Mouse (Mus musculus) left cerebral cortex, postnatal 25 days (tissue): ENCODE data around the gene Trit1. TPM values are rescaled to one million over a fixed set of nuclear protein-coding genes. Genes with fewer than 3 reads are reported as not detected.
"Not testable (repeated sequence)": the region's sequence is repeated elsewhere in the genome, so short reads cannot be mapped to it uniquely, and the experiment has no call there.

Experiments used
- DNase-seq, 2 experiments: peaks; one replicate each; pipeline ENCODE4 v3.0.0; 2022; ENCODE audit warnings: low spot score in 2 of 2, mixed read lengths in 1 of 2
- intact Hi-C: fragments of 180-260 bp; cut with DNase I; formaldehyde crosslinking; loops from one replicate; pipeline ENCODE4 v1.15.1; 2025
- total RNA-seq, 2 experiments: library from RNA; stranded (reverse); gene quantifications; 2 replicates each; pipeline ENCODE4 v1.2.3; 2021

The Trit1 gene
- total RNA-seq, 2 experiments from 2014 or later, result 18.5 to 22.2 TPM

DNA sequence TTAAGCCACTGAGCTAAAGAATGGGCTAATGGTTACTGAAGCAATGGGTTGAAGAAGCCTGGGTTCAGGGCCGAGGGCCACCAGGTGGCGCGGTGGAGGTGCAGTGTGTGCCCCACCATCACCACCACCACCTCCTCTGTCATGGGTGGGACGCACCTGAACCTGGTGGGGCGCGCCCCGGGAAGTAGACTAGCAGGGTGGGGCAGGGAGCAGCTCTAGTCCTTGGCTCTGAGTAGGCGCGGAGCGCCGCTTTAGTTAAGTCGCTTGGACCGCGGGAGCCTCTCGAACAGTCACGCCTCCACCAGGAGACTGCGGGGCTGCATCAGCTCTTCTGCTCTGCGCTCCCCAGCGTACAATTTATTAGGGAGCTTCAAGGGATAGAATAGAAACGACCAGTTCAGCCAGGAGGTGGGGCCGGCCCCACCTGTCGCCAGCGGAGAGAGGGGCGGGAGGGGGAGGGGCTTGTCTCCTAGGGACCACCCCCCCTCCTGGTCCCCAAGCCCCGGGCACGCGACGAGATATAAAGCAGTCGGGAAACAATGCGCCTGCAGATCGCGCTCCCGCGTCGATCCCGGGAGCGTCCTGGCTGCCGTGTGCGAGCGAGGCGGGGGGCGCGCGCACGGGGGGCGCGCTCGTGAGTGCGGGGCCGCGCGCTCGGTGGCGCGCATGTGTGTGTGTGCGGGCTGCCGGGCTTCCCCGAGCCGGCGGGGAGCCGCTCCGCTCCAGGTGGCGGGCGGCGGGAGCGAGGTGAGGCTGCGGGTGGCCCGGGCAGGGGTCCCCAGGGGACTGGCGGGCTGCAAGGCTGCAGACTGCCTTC lies 20.8 kb upstream of the Trit1 start, which contains the start of gene Mycl:
TSS of gene Mycl (plus strand) at position 249 of the 817 bp plus-strand sequence.
- intact Hi-C loops, result loop anchor here (1.0 to 2.0 kb wide), 2 partner anchors 21 to 88 kb away; partner anchors contain the start of gene Trit1
- DNase-seq, result peak; percentile 90 to 91

DNA sequence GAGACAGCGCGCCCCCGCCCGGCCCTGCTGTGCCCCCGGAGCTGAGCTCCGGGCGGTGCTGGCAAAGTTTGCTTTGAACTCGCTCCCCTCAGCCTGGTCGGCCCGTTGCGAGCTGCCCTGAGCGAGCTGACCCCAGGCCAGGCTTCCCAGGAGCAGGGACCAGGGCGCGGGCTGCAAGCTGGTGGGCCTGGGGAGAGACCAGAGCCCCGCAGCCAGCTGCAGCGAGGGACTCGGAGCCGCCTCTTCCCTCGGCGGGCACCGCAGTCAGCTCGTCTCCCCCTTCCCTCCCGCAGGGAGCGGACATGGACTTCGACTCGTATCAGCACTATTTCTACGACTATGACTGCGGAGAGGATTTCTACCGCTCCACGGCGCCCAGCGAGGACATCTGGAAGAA lies 20.2 kb upstream of the Trit1 start:
- intact Hi-C loops, result loop anchor here (2.0 kb wide), 1 partner anchor 21 kb away; the partner anchor contains the start of gene Trit1
- DNase-seq, result peak in 1 of 2 experiments; percentile 58

DNA sequence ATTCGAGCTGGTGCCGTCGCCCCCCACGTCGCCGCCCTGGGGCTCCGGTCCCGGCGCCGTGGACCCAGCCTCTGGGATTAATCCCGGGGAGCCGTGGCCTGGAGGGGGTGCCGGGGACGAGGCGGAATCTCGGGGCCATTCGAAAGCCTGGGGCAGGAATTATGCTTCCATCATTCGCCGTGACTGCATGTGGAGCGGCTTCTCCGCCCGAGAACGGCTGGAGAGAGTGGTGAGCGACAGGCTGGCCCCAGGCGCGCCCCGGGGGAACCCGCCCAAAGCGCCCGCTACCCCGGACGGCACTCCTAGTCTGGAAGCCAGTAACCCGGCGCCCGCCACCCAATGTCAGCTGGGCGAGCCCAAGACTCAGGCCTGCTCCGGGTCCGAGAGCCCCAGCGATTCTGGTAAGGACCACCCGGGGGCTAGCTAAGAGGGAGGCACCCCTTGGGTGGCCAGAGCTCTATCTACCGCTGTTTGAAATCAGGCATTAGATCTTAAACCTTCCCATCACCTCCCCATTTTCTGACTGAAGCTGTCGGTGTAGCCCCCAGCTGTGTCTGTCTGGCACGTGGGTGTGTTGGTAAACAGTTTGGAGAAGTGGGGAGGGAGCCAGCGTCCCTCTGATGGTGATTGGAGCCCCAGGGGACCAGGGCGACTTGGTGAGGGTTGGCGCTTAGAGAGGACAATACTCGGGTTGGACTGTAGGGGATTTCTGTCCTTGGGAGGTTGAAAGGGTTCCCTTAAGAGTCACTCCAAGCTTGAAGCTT lies 19.6 kb upstream of the Trit1 start:
- intact Hi-C loops, result loop anchor here (2.0 kb wide), 1 partner anchor 20 kb away; the partner anchor contains the start of gene Trit1

GRCm38 (mm10) chr4:122998537-122999262 lies 17.7 kb upstream of the Trit1 start:
- intact Hi-C loops, result no loop called here
- DNase-seq, result no peak

More for the DNA sequence above, 19.6 kb upstream of the Trit1 start:
- no peak for DNase-seq

GRCm38 (mm10) chr4:122999263-122999691 lies 17.1 kb upstream of the Trit1 start:
- no peak for DNase-seq
- intact Hi-C loops, result no loop called here

- intact Hi-C loops, result no loop called here
- no peak for DNase-seq
Measured at GRCm38 (mm10) chr4:123000130-123000529, 16.3 kb upstream of the Trit1 start.

DNA sequence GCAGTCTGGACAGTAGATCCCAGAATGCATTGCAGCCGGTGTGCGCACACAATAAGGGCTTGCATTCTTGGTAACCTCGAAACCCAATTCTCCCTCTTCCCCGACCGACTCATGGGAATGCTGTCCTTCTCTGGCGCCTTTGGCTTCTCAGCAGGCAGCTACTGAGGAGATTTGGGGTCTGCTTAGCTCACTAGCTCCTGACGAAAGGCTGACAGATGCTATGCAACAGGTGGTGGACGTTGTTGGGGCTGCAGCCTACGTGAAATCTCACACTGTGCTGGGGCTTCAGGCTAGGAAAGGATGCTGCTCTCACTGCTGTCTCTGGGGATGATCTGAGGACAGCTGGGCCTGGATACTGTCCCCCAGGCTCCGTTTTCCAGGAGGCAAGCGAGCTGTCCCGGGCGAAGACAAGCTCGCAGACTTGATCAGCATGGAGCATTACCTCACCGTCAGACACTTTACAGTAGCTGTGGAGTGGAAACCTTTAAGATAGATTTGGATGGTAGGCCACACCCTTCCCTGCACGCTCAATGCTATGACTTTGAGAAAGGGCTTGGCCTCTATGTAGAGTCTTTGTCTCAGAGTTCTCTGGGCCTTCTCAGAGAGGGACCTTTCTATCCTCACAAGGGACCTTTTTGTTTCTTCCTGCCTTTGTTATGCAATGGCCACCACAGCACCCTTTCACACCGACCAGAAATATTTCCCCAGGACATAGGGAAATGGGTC lies 15.6 kb upstream of the Trit1 start:
- DNase-seq, result no peak
- intact Hi-C loops, result no loop called here

DNA sequence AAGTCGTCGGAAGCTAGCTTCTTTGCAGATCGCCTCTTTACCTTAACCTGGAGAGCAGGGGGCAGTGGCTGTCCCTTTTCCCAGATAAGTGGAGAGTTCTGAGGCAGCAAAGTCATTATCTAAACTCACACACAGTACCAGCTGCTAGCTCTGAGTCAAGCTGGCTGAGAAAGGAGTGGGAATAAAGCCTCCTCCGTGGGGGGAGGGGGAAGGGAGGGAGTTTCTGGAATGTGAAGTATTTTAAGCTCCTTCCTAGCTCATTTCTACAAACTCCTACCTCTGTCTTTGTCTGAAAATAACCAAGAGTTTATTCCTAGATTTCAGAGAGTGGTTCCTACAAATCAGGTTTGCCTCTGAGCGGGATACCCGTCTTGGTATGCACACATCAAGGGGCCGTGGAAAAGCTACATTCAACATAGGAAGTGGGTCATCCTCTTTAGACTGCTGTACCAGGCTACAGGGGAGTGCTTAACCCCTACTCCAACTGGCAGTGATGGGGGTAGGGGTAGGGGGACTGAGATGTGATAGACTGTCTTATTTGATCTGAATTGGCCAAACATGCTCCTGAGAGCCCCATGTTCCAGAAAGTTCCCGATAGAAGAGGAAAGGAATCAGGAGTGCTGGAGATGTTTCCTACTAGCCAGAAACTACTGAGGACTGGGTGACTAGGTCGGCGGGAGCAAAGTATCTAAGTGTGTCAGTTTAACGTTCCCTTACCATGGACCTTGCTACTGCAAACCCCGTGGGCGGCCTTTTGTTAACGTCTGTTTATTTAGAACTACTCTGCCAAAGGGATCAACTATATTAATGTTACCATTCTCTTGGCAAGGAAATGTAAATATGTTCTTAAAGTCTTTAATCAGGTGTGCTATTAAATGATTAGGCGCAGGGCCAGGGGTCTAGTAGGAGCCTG lies 11.1 kb upstream of the Trit1 start:
- intact Hi-C loops, result loop anchor here (2.0 kb wide), 1 partner anchor 47 kb away; no protein-coding TSS in a partner anchor
- peak; percentile 75 to 97 for DNase-seq

- DNase-seq, intact Hi-C loops: not testable (repeated sequence)
Measured at GRCm38 (mm10) chr4:123012501-123012900, 3.9 kb upstream of the Trit1 start.

- intact Hi-C loops, result no loop called here
- peak in 1 of 2 experiments; percentile 21 for DNase-seq
Measured at GRCm38 (mm10) chr4:123013346-123013945, 3.0 kb upstream of the Trit1 start.

DNA sequence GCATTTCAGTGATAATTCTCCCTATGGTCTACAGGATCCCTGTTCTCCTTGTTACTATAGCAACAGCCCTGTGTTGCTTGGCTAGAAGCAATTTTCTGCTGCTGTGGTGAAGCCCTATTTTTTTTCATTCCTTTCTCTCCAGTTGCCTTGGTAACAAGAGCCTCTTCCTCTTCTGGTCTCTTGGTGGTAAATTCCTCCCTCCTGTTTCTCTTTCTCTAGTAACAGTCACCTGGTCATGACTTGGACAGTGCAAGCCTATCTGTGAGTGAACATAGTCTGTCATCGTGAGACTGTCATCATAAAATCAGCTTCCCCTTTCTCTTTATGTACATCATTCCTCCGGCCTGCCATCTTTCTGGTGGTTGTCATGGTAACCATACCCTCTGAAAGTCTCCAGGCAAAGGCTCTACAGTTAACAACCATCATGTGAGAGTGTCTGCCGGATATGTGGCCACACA lies 2.4 kb upstream of the Trit1 start:
- intact Hi-C loops, result no loop called here
- DNase-seq, result peak; percentile 69 to 91

DNA sequence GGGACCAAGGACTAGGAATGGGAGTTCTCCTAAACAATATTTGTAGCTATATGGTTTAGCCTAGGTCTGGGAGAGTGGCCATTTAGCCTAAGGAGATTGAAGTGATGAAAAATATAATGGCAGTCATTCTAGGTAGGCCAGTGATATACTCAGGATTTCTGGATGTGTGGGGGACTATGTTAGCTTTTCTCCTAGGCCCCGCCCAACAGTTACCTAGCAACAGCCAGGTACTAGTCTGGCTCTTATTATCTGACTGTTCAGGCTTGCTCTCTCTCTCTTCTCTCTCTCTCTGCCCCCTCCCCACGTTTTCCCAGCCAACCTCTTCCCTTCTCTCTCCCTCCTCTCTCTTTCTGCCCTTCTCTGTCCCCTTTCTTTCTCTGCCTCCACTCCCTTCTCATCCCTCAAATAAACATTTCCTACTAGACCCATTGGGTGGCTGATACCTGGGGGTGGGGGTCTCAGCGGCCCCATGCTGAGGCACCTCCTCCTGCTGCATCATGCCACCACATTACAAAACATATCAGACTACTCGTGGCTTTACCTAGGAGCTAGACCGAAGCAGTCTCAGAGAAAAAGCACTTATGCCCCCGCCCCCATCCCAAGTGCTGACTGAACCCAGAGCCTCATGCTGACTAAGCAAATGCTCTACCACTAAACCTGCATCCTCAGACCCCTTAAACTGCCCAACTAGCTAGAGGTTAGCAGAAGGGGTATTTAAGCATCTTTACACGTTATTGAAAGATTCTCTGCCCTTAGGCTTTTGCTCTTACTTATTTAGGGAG lies 1.7 kb upstream of the Trit1 start:
- intact Hi-C loops, result no loop called here
- no peak for DNase-seq

GRCm38 (mm10) chr4:123021591-123021990 lies 5.2 kb downstream of the Trit1 start:
- intact Hi-C loops, result no loop called here
- DNase-seq, result no peak

DNA sequence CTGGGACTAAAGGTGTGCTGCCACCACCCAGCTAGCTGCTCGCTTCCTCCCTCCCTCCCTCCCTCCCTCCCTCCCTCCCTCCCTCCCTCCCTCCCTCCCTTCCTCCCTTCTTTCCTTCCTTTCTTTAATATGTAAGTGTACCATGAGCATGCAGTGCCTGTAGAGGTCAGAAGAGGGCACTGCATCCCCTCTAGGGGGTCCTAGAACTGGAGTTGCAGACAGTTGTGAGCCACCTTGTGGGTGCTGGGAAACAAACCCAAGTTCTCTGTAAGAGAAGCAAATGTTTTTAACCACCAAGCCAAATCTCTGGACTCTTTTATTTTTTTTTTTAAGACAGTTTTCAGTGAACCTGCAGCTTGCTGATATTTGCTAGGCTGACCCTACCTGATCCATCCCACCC lies 6.5 kb downstream of the Trit1 start:
- no peak for DNase-seq
- intact Hi-C loops, result no loop called here

DNA sequence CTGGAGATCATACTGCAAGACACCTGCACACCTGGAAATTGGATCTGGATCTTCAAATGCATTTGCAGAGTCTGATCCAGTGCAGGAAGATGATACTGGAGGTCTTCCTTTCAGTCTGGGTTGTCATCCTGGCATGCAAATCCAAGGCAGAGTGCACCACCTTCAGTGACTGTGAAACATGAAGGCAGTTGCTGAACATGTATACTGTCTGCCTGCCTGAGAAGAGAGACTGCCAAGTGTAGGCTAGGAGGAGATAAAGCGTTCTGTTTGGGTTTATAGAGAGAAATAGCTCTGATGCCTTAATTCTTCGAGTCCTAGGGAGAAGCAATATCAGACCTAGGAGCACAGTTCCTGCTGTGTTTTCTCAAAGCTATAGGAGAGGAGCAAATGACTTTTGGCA lies 9.0 kb downstream of the Trit1 start:
- intact Hi-C loops, result no loop called here
- DNase-seq, result no peak

- peak in 1 of 2 experiments; percentile 40 for DNase-seq
- intact Hi-C loops, result no loop called here
Measured at GRCm38 (mm10) chr4:123026161-123026560, 9.8 kb downstream of the Trit1 start.

- intact Hi-C loops, result no loop called here
- DNase-seq, result peak in 1 of 2 experiments; percentile 28
Measured at GRCm38 (mm10) chr4:123026597-123026996, 10.2 kb downstream of the Trit1 start.
